Mouse (Mus musculus): Measurements from ENCODE around the gene 4930503B20Rik.

4930503B20Rik gene

DNA sequence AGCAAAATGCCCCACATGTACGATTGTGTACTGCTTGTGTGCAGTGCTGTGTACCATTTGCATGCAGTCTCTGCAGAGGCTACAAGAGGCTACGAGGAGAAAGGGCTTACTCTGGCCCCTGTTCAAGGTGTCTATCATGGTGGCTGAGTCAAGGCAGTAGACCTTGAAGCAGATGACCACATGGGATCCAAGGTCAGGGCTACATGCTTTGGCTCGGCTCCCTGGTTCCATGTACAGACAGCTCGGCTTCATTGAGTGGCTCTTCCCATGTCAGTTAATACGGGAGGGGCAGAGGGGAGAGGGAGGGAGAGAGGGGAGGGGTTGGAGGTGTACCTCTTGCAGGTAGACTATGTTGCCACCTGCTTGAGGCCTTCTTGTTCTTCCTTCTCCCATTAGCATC, 1.3 kb upstream of the 4930503B20Rik start:
- DNase-seq (ENCODE audit: extremely low read depth, low read depth), result no peak

DNA sequence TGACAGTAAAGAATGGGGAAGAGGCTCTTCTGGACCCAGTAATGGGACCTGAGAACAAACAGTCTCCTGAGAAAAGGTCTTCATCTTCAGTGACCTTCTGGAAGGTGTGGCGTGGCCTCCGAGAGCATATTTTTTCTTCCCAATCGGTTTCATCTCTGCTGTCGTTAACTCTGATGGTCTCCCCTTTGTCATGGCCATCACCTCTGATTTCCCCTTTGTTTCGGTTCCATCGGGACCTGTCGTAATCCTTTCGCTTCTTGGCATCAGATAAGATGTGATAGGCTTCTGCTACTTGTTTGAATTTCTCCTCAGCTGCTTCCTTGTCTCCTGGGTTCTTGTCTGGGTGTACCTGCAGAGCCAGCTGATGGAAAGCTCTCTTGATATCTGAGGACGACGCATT, 401 bp downstream of the 4930503B20Rik start:
- DNase-seq (ENCODE audit: extremely low read depth, low read depth), result no peak

DNA sequence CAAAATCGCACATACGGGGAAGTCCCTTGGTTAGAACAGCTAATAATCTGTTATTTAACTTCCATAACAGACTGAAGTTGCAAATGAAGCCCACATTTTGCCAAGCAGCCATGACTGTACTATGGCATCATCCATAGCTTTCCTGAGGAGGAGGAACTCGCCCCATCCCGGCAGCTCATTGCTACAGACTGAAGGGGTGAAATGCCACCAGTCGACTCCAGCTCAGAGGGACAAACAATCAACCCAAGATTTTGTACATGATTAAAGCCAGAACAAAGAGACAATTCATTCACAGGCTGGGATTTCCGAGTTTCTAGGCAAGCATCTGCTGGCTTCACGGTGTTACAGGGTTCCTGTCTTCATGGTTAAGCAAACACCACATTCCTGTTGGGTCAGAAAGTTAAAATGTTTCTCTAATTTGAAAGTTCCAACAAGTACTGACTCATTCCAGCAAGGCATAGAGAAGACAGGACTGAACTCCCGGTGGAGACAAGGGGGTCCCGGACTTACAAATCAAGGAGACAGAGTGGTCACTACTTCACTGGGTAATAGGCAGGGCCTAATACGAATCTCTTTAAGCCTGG, 1.7 kb downstream of the 4930503B20Rik start:
- DNase-seq (ENCODE audit: extremely low read depth, low read depth), result no peak

DNA sequence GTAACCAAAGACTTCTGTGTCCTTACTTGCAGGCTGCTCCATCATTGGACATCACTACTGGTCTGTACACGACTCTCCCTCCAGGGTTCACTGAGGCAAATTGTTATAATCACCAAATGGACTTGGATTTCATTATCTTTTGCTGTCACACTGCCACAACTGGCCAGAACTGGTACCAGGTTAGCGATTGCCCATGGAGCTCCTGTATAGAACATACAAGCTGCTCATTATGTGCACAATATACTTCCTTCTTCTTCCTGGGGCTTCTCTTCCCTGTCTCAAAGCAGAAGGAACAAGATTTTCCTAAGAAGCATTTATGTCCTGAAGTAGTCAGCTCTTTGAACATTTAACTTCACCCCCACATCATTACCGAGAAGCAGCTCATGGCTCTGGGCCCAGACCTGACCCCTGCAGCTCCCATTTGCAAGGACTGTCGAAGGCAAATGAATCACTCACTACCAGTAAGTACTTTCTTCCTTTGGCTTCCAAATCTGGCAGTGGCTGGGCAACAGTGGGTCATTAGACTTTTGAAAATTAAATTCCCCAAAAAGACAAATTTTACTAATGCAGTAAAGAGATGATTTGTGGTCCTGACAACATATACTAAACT, 9.2 kb downstream of the 4930503B20Rik start:
- DNase-seq (ENCODE audit: extremely low read depth, low read depth), result no peak

DNA sequence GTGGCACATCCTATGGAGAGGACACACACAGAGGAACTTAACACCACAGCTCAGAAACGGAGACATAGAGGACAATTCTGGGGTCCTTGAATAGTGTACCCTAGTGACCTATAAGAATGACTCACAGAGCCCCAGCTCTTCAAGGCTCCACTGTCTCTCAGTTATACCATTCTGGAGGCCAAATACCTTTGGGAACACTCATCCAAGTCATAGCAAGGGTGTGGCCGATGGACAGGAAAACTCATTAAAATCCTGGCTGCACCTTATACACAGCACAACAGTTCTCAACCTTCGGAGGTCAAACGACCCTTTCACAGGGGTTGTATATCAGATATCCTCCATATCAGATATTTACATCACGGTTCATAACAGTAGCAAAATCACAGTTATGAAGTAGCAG, 18.6 kb downstream of the 4930503B20Rik start:
- no peak for DNase-seq (ENCODE audit: extremely low read depth, low read depth)

DNA sequence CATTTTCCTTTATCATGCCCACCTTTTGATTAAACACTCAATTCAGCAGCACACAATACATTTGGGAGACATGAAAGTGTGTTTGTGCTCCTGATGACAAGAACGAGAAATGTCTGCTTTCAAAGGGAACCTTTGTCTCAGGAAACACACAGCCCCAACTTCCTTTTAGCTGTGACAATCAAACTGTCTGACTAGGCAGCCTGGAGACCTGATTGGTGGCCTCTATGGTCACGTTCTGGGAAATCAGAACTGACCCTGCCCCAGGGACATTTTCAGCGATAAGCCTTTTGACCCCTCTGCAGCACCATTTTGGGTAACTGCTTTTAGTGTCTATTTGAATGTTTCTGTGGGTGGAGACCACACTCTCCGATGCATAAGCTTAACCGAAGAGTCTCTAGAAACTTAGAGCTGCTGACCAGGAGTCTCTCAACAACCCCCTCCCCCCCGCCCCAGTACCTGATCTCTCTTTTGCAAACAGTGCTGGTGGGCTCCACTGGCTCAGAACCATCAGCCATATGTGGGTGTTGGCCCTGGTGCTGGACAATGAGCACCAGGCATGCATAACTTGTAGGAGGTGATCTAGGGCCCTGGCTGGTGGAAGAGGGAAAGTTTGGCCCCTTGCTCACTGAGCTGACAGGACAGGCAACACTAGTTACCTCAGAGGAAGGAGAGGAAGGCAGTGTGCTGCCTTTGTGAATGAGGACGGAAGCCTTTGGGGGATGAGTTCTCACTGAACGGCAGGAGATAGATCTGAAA, 22.7 kb downstream of the 4930503B20Rik start:
- DNase-seq (ENCODE audit: extremely low read depth, low read depth), result no peak

DNA sequence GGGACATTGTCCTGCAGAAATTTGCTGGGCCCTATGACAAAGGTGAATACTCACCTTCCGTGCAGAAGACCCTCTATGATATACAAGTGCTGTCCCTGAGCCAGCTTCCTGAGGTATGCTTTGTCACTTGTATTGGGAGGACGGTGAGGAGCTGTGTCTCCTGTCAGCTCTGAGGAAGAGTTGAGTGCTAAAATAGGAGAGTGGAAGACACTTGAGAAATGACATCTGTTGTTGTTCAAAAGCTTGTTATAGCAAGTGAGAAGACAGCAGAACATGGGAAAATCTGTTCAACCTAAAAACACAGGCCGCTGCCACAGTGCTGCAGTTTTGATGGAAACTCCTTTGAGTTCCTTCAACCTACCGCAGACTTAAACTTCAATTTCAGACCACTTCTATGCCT, 25.4 kb downstream of the 4930503B20Rik start:
- no peak for DNase-seq (ENCODE audit: extremely low read depth, low read depth)

DNA sequence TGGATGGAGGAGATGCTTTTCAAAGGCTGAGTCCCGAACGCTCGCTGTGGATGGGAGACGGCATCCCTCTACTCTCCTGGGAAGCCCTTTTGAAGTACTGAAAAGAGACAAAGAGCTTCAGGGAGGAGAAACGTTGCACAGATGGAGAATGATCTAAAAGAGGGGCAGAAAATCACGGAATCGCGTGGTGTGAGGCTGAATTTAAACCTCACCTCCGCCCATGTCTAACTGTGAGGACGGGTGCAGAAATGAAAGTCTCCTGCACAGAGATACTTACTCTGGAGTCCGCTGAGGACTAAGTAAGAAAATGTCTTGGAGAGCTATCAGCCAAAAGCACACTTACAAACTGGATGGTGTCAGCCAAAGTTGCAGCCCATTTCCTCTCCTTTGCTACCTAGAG, 29.2 kb downstream of the 4930503B20Rik start:
- DNase-seq (ENCODE audit: extremely low read depth, low read depth), result no peak

DNA sequence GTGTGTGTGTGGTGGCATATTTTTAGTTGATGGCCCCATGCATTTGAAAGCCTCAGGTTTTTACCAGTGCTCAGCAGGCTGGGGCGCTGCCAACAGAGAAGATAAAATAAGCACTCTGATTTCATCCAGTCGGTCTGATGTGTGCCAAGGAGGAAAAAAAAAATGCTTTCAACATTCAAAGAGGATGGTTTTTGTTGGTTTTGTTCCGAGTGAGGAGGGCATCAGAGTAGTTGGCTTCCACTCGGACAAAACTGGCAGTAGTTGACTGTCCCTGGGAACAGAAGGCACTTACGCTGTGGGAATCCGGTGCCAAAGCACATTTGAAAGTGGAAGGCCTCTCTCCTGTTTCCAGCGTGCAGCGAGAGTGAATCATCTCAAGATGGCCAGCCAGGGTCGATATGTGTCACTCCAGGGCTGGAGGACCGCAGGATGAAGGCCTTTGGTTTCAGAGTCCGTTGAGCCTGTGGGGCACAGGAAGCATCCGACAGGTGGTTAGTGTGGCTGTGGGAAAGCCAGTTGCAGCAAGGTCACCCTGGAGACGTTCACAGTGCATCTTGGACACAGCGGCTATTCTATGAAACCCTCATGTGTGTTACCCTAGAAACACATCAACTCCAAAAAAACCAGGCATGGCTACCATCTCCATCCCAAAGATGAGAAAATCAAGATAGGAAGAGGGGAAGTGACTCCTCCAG, 30.4 kb downstream of the 4930503B20Rik start:
- DNase-seq (ENCODE audit: extremely low read depth, low read depth), result no peak

DNA sequence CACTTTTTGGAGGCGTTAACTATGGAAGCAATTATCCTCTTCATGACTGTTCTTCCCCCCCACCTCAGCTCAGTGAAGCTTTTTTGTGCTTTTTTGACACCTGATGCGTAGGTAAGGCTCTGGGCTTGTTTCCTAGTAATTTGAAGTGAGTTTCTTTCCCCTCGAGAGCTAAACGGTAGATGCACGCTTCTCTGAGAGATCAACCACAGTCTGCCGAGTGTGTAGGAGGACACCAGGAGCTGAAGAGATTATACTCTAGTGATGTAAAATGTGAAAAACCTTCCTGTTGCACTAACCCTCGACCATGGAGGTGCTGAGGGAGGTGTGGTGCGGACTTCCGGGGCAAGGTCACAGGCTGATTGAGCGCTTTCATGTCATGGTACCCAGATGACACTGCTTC, 31.0 kb downstream of the 4930503B20Rik start:
- DNase-seq (ENCODE audit: extremely low read depth, low read depth), result no peak

DNA sequence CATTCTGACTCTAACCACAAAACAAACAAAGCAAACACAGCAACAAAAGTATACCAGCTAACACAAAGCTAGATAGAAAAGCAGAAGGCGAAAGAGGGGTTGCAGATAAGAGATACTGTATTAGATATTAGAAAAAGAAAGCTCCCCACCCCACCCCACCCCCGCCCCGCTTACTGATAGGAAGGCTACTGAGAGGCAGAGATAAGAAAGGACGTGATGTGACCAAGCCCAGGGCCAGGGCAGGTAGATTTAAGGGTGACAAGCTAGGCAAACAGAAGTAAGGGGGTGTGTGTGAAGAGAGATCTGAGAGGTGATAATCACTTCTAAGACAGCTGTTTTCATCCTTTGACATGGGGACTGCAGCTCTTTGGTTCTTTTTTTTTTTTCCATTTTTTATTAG, 32.8 kb downstream of the 4930503B20Rik start:
- no peak for DNase-seq (ENCODE audit: extremely low read depth, low read depth)

DNA sequence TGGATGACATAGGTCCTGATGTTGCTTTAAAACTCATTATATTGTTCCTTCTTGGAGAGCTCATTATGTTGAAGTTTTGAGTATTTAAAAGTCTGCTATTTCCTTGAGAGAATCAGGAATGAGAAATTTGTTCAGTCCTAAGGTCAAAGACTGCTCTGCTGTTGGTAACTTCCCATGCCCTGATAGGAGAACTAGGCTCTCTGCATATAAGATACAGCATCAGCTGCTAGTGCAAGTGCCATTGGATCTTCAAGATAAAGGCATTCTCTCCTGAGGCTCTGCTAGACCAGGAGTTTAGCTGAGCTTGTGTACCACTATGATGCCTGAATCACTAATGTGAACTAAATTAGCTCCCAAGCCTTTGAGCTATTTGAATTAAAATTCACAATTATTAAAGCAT, 33.2 kb downstream of the 4930503B20Rik start:
- no peak for DNase-seq (ENCODE audit: extremely low read depth, low read depth)

DNA sequence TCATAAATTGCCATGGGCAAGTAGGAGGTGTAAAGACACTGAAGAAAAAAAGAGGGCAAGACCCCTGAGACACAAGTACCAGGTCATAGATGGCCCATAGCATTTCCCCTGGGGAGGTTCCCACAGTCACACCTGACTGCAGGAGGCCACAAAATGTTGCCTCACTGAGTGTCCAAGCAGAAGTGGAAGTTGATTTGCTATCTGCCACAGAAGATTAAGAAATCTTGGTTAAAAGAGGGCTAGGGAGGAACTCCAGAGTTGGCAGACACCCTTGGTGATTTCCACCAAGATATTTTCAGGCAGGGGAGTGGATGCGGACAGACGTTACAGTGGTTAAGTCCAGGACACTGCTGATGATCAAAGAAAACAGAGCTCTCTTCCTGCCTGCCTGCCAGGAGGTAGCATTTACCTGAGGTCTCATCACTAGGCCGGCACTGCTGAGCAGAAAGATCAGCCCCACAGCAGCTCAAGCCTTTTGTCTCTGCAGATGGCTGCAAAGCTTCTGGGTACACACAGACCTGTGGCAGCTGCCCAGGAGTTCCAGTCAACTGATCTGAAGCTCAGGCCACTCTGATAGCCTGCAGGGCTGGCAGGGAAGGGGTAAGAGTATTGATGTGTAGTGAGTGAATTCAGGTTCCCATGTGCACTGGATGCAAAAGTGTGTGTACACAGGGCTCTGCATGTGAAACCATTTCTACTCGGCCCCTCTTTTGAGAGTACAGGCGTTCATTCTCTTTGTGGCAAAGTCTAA, 34.4 kb downstream of the 4930503B20Rik start:
- DNase-seq (ENCODE audit: extremely low read depth, low read depth), result no peak

DNA sequence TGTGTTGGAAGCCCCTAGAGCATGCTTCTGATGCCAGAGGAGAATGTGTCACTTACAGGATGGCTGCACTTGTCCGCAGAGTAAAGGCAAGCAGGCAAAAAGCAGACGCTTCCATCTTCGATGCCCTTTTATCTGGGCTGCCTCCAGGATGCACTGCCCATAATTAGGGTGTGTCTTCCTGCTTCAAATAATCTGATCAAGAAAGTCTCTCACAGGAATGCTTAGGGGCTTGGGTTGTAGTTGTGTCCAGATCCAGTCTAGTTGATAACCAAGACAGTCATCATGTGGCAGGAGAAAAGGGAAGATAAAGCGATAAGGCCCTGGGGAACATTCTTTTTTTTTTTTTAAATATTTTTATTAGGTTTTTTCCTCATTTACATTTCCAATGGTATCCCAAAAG, 35.6 kb downstream of the 4930503B20Rik start, which contains the start of gene Dnase2b:
Dnase2b (minus strand) TSS at position 101 of the 400 bp plus-strand sequence.
- no peak for DNase-seq (ENCODE audit: extremely low read depth, low read depth)

DNA sequence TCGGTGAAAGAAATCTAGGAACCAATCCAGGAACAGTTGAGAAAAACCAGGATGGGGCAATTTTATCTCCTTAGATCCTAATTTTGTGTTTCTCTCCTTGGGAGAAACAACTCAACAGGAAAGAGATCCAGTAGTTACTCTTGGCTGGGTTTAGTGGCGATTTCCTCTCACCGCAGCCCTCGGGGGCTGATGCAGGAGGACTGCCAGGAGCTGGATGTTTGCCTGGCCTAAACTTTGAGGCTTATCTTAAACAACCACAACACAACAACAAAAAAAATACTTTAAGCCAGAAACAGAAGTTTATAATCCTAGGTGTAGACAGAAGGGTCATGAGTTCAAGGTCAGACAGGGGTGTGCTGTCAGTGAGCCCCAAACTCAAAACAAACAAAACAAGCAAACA, 39.3 kb downstream of the 4930503B20Rik start:
- no peak for DNase-seq (ENCODE audit: extremely low read depth, low read depth)

DNA sequence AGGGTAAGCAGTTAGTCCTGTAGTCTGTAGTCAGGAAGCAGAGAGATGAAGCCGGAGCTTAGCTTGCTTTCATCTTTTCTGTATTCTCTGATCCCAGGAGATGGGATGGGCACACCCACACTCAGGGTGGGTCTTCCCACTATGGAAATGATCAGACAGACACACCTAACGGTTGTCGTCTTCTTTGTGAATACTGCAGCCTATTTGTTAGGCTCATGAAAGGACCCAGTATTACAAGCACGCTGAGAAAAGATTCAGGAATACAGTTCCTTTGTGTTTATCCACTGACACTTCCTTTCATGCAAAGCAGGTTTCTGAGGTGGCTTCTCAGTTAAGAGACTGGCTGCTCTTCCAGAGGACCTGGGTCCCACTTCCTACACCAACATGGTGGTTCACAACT, 39.9 kb downstream of the 4930503B20Rik start:
- no peak for DNase-seq (ENCODE audit: extremely low read depth, low read depth)

DNA sequence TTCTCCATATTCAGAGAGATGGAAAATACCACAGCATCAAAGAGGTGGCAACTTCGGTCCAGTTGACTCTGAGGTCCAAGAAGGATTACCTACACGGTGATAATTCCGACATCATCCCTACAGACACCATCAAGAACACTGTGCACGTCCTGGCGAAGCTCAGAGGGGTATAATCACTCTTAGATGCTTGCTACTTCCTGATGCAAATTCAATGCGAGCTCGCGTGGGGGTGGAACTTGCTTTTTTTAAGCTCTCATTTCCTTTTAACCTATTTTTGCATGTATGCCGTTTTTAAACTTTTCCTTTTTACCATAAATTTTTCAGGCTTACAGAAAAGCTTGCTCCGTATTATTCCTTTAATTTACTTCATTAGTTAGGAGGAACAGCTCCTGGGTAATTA, 40.8 kb downstream of the 4930503B20Rik start:
- no peak for DNase-seq (ENCODE audit: extremely low read depth, low read depth)

DNA sequence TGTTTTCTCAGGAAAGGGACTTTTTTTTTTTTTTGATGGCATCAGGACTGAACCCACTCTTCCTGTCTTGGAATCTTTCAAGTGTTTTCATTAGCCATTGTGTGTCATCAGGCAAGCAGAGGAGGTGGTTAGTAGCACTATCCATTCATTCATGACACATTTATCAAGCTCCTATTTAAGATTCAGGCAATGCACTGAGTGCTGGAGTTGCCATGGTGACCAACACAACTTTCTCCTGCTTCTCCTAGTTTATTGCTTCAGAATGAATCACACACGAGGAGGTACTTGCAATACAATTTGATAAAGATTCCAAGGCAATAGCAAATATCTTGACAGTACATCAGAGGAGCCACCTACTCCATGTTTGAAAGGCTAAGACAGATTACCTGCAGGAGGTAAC, 43.7 kb downstream of the 4930503B20Rik start:
- no peak for DNase-seq (ENCODE audit: extremely low read depth, low read depth)

DNA sequence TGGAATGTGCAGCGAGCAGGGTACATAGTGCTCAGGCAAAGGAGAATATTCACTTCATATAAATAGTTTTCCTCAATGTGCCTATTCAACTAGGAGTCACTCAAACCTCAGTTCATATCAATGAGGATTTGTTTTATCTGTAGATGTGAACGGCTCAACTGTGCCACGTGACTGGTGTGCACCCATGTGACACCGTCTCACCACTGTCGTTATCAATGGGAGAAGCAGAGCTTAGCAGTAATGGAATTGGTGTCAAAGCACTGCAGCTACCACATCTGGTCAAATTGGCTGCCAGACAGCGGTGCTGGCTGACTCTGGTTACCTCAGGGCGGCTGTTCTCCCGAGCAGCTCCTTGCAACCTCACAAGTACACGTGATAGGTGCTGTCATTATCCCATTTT, 46.5 kb downstream of the 4930503B20Rik start:
- no peak for DNase-seq (ENCODE audit: extremely low read depth, low read depth)

DNA sequence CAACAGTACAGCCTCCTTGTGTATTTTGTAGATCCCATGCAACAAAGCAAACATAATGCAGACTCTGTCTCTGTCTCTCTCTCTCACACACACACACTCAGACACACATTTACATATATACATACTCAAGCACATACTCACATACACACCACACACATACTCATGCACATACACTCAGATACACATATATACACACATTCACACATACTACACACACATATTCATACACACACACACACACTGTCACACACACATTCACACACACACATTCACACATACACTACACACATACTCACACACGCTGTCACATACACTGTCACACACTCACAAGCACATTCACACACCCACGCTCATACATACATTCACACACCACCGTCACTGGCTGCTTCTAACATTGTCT, 48.6 kb downstream of the 4930503B20Rik start:
- DNase-seq (ENCODE audit: extremely low read depth, low read depth), result no peak

DNA sequence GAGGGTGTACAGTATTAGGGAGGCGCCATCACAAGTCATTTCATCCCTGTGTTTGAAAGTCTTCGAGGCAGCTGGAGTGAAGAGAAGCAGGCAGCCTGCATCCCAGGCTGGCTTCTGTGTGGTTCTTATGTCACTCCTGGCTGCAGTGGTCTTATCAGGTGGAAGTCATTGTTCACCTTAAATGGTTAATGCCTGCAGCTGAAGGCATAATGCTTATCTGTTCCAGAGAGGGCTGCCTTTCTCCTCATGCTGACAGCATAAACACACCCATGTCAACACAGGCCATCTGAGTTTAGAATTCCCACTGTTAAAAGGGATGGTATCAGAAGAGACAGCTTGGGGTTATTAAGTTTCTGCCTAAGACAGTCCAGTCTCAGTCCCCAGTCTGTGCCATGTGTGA, 49.9 kb downstream of the 4930503B20Rik start:
- DNase-seq (ENCODE audit: extremely low read depth, low read depth), result no peak
